Mouse (Mus musculus): ENCODE measurements at regions not wholly inside any gene's neighbourhood (a gene's known extent, or its start where the extent isn't known, plus 50 kb on each side); places are given as distances from the start of the nearest gene placed in this dataset.

DNA sequence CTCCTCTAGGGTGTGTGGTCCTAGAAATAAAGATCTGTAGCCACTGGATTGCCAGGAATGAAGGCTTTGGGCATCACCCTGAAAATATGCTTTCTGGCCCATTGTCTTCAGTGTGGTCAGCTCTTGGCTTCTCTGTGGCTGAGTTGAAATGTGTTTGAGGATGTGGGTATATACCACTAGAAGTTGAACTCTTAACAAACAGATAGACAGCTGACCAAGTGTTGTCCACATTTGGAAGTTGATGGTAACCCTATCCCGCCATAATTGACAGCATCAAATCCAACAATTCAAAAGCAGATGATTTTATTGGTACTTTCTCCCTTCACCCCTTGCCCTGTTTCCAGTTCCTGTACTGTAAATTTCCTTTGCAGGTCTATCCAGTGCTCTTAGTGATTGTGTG is 448.7 kb downstream of the Fgf9 start:
- no peak for DNase-seq
- intact Hi-C loops (cut with DNase I; ENCODE audit: low total_unique reads): no loop called here

DNA sequence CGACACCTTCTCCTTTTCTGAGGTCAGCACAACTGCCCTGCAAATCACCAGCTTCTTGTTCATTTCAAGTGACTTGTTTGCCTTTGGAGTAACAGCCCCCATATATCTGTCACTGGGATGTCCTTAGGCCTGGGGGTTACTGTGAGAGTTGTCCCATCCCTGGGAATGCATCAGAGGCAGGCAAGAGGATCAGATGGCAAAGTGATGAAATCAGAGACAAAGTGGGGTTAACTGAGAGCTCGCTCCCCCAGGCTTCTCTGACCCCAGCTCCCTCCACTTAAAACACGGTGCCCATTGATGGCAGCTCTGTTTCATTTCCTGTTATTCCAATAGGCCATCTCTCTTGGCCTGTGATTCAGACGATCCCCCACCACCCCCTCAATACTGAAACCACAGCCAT is 446.2 kb downstream of the Fgf9 start:
- intact Hi-C loops (cut with DNase I; ENCODE audit: low total_unique reads): no loop called here
- no peak for DNase-seq

DNA sequence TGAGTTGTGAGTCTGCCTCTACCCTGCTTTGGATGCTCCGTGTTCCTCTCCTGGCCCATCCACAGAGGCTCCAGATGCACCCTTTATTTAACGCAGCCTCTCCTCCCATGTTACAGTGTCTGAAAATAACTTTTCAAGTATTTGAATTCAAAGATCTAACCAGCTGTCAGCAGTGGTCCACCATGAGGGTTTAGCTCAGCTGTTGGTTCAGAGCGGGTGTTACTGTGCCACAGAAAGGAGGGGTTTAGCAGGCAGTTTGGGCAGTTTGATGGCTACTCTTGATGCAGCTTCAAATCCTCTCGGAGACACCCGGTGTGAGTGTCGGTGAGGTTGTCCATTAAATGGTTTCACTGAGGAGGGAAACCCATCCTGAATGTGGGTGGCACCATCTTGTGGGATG is 441.8 kb downstream of the Fgf9 start:
- intact Hi-C loops (cut with DNase I; ENCODE audit: low total_unique reads): no loop called here
- no peak for DNase-seq

DNA sequence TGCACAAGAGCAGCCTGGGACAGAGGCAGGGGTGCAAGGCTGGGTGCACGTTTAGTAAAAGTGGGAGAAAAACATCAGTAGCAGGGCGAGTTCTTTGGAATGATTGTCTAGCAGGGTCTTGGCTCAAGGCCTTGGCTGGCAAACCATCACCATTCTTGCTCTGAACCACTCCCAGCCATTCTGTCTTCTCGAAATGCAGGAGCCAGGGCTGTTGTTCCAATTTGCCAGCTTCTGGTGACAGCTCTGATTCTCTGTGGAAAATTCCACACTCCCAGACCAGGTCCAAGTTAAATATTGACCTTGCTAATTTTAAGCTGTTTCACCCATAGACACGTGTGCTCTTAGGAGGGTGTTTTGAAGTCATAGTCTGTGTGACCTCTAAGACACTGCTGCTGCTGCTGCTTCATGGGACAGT is 441.2 kb downstream of the Fgf9 start:
- DNase-seq: no peak
- intact Hi-C loops (cut with DNase I; ENCODE audit: low total_unique reads): no loop called here

DNA sequence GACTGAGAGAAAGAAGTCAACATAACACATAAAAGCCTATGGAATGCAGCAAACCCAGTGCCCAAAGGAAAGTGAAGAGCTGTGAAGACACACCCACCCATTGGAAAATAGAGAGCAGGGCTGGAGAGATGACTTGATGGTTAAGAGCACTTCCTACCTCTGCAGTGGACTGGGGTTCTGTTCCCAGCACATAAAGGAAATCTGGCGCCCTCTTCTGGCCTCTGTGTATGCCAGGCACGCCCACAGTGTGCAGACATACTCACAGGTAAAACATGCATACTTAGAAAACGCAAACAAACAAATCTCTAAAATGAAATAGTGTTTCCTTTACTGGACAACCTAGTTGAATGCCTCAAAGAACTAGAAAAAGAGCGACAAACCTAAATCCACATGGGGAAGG is 440.4 kb downstream of the Fgf9 start:
- intact Hi-C loops (cut with DNase I; ENCODE audit: low total_unique reads): no loop called here
- no peak for DNase-seq

DNA sequence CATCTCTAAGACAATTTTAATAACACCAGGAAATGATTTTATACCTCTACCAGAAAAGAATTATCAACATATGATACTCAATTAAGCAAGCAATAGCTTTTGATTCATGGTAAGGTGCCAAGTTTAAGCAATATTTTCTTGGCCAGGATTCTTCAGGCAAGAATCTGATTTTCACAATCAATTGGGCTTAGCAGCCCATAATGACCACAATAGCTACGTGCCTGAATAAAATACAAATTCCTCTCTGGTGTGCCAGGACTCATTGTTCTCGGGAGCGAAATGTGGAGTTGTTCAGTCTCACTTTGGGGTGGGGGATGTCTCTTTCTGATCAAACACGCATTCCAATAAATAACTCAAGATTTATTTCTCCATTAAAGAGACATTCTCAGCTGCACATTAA is 438.8 kb downstream of the Fgf9 start:
- intact Hi-C loops (cut with DNase I; ENCODE audit: low total_unique reads): no loop called here
- DNase-seq: no peak

DNA sequence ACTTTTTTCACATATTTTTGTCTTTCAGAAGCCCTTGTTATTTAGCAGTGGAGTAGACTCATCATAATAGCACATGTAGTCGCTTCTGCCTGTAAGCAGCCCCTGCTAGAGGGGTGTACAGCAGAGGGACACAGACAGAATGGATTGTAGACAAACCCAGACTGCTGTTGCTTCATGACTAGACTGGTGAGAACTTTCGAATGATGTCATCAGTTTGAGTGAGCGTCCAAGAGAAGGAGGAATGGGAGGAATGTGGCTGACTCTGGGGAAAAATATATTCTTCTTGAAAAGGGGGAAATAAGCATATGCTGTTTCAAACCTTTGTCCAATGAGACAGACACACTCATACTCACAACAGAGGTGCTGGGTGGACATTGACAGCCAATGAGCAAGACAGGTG is 436.1 kb downstream of the Fgf9 start:
- intact Hi-C loops (cut with DNase I; ENCODE audit: low total_unique reads): no loop called here
- DNase-seq: no peak

DNA sequence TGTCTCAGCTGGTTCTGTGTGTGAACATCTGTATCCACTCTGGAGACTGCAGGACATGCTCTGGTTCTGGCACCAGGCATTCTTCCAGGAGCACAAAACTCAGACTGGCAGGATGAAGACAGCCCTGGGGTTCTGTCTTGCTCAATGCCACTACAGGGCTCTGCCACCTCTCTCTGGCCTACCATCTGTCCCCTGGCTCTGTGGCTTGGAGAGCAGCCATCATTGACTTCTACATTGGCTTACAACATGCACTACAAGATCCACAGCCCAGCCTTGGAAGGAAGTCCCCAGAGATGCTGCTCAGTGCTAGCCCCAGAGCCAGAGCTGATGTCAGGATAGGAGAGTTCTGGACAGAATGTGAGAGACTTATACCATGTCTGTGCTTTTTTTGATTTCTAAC is 435.5 kb downstream of the Fgf9 start:
- intact Hi-C loops (cut with DNase I; ENCODE audit: low total_unique reads): no loop called here

DNA sequence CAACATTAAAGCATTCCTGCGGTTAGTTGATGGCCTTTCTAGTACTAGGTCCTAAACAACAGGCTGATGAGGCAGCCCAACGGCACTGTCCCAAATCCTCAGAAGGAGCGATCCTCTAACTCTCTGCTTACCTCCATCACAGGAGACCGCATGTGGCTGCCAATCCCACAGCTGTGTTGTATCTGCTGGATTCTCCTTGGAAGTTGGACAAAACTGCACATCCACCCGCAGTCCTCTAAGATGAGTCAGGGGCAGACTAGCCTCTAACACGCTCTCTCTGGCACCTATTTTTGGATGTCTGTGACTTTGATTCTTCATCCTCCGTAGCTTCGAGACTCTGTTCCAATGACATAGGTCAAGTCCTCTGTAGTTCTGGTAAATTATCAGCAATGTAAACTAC is 432.5 kb downstream of the Fgf9 start:
- intact Hi-C loops (cut with DNase I; ENCODE audit: low total_unique reads): no loop called here
- no peak for DNase-seq

More for the DNA sequence above, 435.5 kb downstream of the Fgf9 start:
- peak; percentile 15 for DNase-seq

DNA sequence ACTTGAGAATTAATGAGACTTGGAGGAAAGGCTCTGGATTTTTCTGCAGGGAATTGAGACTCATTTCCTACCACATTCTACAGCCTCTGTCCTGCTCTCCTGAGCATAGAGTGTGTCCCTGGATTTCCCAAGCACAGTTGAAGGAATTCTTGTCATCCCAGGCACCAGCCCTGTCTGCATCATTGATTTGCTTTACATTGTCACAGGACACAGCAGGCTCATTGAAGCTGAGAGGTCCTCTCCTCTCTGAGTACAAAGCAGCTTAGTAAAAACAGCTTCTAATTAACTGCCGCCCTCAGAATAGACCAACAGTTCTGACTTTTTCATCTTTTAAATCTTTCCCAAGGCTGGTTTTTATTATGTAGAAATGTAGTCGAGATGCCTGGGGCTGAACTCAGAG is 429.7 kb downstream of the Fgf9 start:
- intact Hi-C loops (cut with DNase I; ENCODE audit: low total_unique reads): no loop called here
- DNase-seq: no peak

DNA sequence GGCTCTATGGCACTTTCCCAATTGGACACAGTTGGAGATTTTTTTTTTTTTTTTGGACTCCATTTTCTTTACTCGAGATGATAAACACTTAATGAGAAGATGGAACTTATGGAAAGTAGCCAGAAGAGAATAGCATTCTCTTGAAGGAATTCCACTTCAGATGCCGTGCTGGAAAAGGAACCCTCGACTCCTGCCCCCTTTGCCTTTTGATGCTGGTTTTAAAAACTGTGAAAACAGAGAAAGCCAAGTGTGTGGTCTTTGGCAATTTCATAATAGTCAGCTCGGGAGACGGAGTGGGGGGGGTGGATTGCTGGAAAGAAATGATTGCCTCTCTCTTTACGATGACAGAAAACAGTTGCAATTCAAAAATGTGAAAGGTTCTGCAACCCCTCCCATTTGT is 429.2 kb downstream of the Fgf9 start:
- DNase-seq: no peak
- intact Hi-C loops (cut with DNase I; ENCODE audit: low total_unique reads): no loop called here

DNA sequence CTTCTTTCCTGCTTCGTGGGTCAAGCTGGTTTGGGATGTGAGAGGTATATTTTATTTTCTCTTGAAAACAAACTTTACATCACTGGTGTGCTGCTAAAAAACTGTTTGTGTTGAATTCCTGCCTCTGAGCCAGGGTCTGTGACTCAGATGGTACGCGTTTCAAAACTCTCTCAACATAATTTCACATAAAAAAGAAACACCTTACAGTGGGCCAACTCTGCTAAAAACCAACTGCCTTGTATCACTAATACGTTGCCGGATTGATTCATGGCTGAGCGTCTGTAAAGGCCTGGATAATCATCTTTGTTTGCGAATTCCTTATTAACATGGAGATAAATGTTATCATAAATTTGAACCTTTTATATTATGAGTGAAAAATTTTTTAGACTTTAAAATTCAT is 428.7 kb downstream of the Fgf9 start:
- intact Hi-C loops (cut with DNase I; ENCODE audit: low total_unique reads): no loop called here
- DNase-seq: no peak

DNA sequence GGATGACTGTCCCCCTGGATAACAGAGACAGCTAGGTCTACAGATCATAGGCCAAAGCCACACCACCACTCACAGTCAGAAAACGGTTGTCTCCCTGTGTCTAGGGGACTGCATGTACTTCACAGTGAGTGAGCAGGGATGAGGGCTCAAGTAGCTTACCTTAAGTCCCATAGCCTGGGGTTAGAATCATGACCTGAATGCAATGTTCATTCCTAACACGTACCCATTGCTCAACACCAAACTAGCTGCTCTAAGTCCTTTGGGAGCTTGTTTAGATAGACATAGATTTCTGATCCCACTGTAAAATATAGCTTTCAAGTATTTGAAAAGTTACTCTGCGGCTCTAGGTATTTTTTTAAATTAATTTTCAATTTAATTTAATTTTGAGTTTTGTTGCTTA is 426.6 kb downstream of the Fgf9 start:
- intact Hi-C loops (cut with DNase I; ENCODE audit: low total_unique reads): no loop called here
- DNase-seq: no peak

DNA sequence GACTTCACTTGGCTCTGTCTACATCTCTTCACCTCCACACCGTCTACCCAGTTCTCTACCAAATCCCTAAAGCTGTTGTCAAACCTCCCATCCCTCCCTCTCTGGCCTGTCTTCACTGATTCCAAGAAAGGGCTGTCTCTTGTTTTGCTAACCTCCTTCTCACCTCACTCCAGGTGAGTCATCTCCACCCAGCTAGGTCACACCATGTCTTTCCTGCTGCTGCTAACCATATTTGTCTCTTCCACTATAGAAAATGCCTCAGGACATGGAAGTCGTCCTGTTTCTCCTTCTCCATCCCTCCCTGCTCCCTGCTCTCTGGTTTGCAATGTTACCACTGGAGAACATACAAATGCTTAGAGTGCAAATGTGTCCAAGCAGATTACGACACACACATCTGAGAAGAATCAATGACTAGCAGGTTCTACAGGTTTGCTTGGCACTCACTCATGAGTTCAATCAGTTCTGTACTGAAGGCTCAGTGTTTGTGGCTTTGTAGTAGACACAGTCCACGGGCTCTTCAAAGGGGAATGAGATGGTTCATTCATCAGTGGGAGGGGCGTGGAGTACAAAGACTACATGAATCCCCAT is 424.1 kb downstream of the Fgf9 start:
- intact Hi-C loops (cut with DNase I; ENCODE audit: low total_unique reads): no loop called here
- no peak for DNase-seq

DNA sequence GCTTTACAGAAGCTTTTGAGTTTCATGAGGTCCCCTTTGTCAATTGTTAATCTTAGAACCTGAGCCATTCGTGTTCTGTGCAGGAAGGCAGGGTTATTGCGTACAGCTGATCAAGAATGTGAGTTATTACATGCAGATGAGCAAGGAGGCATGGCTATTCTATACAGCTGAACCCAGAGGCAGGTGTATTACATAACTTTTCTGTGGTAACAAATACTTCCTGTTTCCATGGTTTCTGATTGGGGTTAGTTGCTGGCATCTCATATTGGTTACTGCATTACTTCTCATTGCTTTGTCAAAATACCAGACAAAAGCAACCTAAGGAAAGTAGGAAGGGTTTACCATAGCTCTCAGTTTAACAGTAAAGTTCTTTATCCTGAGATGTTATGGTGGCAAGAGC is 421.8 kb downstream of the Fgf9 start:
- intact Hi-C loops (cut with DNase I; ENCODE audit: low total_unique reads): no loop called here
- DNase-seq: no peak

DNA sequence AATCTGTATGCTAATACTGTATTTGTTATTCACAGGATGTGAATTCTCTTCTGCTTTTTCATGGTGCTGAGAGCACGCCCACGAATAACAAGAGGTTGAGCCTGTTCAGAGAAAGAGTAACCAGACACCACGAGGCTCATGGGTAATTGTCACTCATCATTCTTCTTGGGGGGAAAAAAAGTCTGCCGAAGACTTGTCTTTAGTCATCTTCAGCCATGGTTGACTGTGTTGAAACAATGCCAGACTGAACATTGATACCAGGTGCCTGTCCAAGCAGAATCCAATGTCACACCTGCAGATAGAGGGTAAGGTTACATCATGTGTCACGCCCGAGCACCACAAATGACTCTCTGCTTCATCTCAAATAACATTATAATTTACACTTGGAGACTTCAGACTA is 418.5 kb downstream of the Fgf9 start:
- intact Hi-C loops (cut with DNase I; ENCODE audit: low total_unique reads): no loop called here
- DNase-seq: no peak

DNA sequence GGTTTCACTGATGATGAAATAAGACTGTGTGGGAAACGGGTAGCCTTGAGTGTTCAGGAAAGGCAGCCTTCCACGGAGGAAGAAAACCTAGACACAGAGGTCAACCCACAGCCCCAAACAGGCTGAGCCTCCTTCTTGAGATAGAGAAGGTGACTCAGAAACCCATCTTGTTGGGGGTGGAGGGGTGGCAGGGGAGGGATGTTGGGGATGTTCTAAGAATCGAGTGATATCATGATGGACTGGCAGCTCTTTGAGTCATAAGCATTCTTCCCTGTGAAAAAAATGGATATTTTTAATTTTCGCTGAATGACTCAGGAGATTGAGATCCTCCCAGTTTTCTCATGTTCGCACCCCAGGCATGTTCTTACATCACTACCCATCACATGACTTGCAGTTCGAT is 417.5 kb downstream of the Fgf9 start:
- no peak for DNase-seq

DNA sequence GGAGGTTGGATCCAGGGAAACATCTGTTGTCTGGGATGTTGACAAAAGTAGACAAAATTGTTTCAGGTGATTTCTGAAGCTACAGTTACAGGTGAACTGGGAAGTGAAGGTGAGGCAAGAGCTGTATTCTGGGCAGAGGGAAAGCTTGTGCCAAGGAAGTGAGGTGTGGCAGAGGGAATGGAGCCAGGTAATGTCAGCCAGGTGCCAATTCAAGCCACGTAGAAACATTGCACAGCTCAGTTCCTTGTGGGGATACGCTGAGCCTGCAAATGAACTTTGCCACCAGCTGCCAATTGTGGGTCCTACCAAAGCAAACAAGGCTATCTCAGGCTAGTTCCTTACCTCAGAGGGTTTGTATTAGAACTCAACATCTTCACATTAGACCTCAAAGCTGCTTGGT is 410.1 kb downstream of the Fgf9 start:
- no peak for DNase-seq
- intact Hi-C loops (cut with DNase I; ENCODE audit: low total_unique reads): loop anchor here (2.0 kb wide), 1 partner anchor 40 kb away; no protein-coding TSS in a partner anchor

More for the DNA sequence above, 417.5 kb downstream of the Fgf9 start:
- intact Hi-C loops (cut with DNase I; ENCODE audit: low total_unique reads): no loop called here

DNA sequence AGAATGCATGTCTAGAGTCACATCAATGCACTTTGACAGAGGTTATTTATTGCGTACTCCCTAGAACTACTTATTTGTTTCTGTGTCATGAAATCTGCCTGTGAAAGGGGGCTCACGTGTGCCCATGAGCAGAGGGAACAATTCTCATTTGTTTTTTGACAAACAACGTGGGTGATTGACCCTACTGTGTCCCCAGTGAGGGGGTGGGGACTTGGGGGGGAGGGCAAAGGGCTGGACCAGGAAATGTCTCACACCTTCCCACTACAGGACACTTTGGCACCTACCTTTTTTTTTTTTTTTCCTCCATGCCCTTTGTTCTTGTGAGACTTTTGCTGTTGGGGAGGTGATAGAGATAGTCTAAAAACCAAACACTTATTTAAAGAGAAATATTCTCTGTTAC is 400.3 kb downstream of the Fgf9 start:
- no peak for DNase-seq
- intact Hi-C loops (cut with DNase I; ENCODE audit: low total_unique reads): no loop called here

DNA sequence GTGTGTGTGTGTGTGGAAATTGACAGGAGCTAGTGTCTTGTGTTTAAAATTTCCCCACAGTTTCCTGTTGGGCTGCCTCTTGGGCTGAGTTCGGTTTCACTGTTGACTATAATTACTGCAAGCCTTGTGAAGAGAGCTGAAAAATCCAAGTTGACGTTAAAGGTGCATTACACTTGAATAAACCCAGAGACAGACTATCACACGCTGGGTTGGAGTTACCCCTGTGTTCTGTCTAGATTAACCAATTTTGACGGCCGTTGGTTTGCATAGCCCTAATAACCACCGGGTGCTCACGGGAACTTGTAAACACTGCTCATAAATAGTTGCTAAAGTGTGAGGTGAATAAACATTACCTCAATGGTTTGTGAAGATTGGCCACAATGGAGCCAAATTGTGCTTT is 398.1 kb downstream of the Fgf9 start:
- intact Hi-C loops (cut with DNase I; ENCODE audit: low total_unique reads): no loop called here
- DNase-seq: no peak

DNA sequence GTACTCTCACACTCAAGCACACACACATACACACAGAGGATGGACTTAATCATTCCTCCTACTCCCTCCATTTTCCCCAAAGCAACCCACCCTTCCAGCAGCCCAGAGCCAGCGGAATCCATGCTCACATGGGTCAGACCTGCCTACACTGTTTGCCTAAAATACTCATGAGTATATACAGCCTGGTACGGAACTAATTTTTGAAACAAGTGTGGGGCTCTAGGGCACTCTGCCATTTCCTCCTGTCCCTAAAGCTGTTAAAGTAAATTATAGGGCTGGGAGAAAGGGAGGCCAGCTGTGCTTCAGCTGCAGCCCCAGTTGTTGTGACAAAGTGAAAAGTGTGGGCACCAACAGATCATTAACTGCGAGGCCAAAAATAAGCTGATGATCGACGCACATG is 397.5 kb downstream of the Fgf9 start:
- intact Hi-C loops (cut with DNase I; ENCODE audit: low total_unique reads): no loop called here
- no peak for DNase-seq

DNA sequence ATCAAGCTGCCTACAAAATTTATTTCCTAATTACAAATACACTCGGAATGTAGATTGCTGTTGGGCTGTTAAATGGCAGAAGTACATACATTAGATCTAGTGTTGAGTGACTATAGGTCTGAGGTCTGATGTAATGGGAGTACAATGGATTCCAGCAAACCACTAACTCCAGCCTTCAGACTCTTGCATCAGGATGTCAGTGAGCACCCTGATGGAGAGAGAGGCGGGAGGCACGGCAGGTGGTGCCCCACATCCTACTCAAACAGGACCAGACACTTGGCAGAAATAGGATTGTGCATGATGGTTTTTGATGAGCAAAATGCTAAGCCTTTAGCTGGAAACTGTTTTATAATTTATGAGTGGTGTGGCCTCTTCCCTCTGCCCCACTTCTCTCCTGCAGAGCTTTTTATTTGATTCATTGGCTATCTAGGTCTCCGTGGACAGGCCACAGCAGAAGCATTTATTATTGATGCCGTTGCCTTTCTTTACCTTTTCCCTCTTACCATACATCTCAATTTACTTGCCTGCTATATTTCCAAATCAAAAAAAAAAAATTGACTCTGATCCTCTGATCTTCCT is 376.5 kb downstream of the Fgf9 start:
- no peak for DNase-seq
- intact Hi-C loops (cut with DNase I; ENCODE audit: low total_unique reads): no loop called here

All from gastrocnemius, postnatal 14 days (tissue).